Mouse (Mus musculus) CH12.LX (cell line): ENCODE measurements around the gene Sh2d1b2. TPM values are rescaled to one million over a fixed set of nuclear protein-coding genes. Genes with fewer than 3 reads are reported as not detected.

ENCODE experiments used
- DNase-seq: peaks from one replicate; pipeline ENCODE4 v3.0.0-alpha.2; 2013; ENCODE audit errors: extremely low read depth
- H3K27ac ChIP-seq: 2 replicates; pipeline ENCODE4 v1.5.1; 2012; ENCODE audit warnings: low read depth, mild to moderate bottlenecking, control low read depth, moderate library complexity; ENCODE audit not compliant: insufficient read depth
- H3K27me3 ChIP-seq: replicated peaks from 2 replicates; pipeline ENCODE3; 2012; ENCODE audit warnings: inconsistent platforms
- H3K36me3 ChIP-seq, 2 experiments: replicated peaks in 1 of 2; 2 replicates each; pipeline versions ENCODE3 to v1.6.1; 2012; ENCODE audit warnings: inconsistent platforms in 1 of 2, low read length in 1 of 2, mild to moderate bottlenecking in 1 of 2, mixed read lengths in 1 of 2, moderate library complexity in 1 of 2; ENCODE audit not compliant: control insufficient read depth in 1 of 2, insufficient read depth in 1 of 2
- H3K4me1 ChIP-seq, 2 experiments: 2 replicates each; pipeline ENCODE4 v1.6.1; 2012; ENCODE audit warnings: inconsistent platforms in 1 of 2, moderate library complexity in 1 of 2; ENCODE audit not compliant: insufficient read depth in 2 of 2, control insufficient read depth in 1 of 2
- H3K4me2 ChIP-seq: 2 replicates; pipeline ENCODE4 v1.6.1; 2012; ENCODE audit warnings: low read depth, mild to moderate bottlenecking, control low read depth; ENCODE audit not compliant: poor library complexity, insufficient read depth, severe bottlenecking
- H3K4me3 ChIP-seq, 3 experiments: fragments of 150-350 bp in 1 of 3; sonication (generic) in 1 of 3; replicated peaks in 1 of 3; 2 replicates each; pipeline versions ENCODE3 to v1.5.1; 2011 to 2012; ENCODE audit warnings: low read depth in 2 of 3, low read length in 2 of 3, mild to moderate bottlenecking in 2 of 3, moderate library complexity in 2 of 3, control low read depth in 1 of 3, improper control_type of control experiment in 1 of 3, inconsistent platforms in 1 of 3, mixed read lengths in 1 of 3; ENCODE audit not compliant: poor library complexity in 1 of 3
- H3K79me2 ChIP-seq: replicated peaks from 2 replicates; pipeline ENCODE4 v1.6.1; 2012; ENCODE audit warnings: mild to moderate bottlenecking, moderate library complexity; ENCODE audit not compliant: control insufficient read depth, poor library complexity, insufficient read depth, severe bottlenecking; ENCODE audit errors: extremely low read depth
- H3K9ac ChIP-seq: 2 replicates; pipeline ENCODE4 v1.6.1; 2012; ENCODE audit warnings: low read depth, mild to moderate bottlenecking, control low read depth, moderate library complexity; ENCODE audit not compliant: insufficient read depth
- H3K9me3 ChIP-seq: replicated peaks from 2 replicates; pipeline ENCODE3; 2012; ENCODE audit warnings: low read length, inconsistent platforms, mixed read lengths
- BHLHE40 ChIP-seq: IDR thresholded peaks from 2 replicates; pipeline ENCODE4 v1.6.1; 2011; ENCODE audit warnings: mild to moderate bottlenecking, low read depth, low read length, improper control_type of control experiment
- CTCF ChIP-seq, 2 experiments: IDR thresholded peaks in 1 of 2; conservative IDR thresholded peaks in 1 of 2; 2 replicates each; pipeline ENCODE4 v1.5.1; 2011 to 2012; ENCODE audit warnings: low read depth in 2 of 2, low read length in 2 of 2, improper control_type of control experiment in 1 of 2, inconsistent platforms in 1 of 2, mild to moderate bottlenecking in 1 of 2, moderate library complexity in 1 of 2
- E2F4 ChIP-seq: IDR thresholded peaks from 2 replicates; pipeline ENCODE4 v1.6.1; 2011; ENCODE audit warnings: low read depth, low read length, improper control_type of control experiment; ENCODE audit not compliant: insufficient replicate concordance
- ETS1 ChIP-seq: conservative IDR thresholded peaks from 2 replicates; pipeline ENCODE4 v1.6.1; 2012; ENCODE audit warnings: low read depth, mild to moderate bottlenecking, inconsistent platforms, low read length, improper control_type of control experiment, moderate library complexity
- IRF4 ChIP-seq: IDR thresholded peaks from 2 replicates; pipeline ENCODE4 v1.6.1; 2014; ENCODE audit warnings: low read depth, mild to moderate bottlenecking, inconsistent platforms, low read length, improper control_type of control experiment
- JUND ChIP-seq: conservative IDR thresholded peaks from 2 replicates; pipeline ENCODE4 v1.6.1; 2011; ENCODE audit warnings: low read depth, low read length, improper control_type of control experiment
- MAX ChIP-seq: IDR thresholded peaks from 2 replicates; pipeline ENCODE4 v1.6.1; 2011; ENCODE audit warnings: low read length, improper control_type of control experiment
- MEF2A ChIP-seq: IDR thresholded peaks from 2 replicates; pipeline ENCODE4 v1.6.1; 2014; ENCODE audit warnings: low read depth, mild to moderate bottlenecking, inconsistent platforms, low read length, improper control_type of control experiment, borderline replicate concordance
- MXI1 ChIP-seq: IDR thresholded peaks from 2 replicates; pipeline ENCODE4 v1.6.1; 2011; ENCODE audit warnings: mild to moderate bottlenecking, low read depth, low read length, improper control_type of control experiment
- MYC ChIP-seq: IDR thresholded peaks from 2 replicates; pipeline ENCODE4 v1.6.1; 2011; ENCODE audit warnings: low read depth, mild to moderate bottlenecking, improper control_type of control experiment, low read length
- NRF1 ChIP-seq: IDR thresholded peaks from 2 replicates; pipeline ENCODE4 v1.6.1; 2014; ENCODE audit warnings: low read depth, mild to moderate bottlenecking, inconsistent platforms, low read length, improper control_type of control experiment, moderate library complexity
- POLR2AphosphoS2 ChIP-seq: IDR thresholded peaks from 2 replicates; pipeline ENCODE4 v1.6.1; 2011; ENCODE audit warnings: low read depth, low read length, improper control_type of control experiment
- RAD21 ChIP-seq: IDR thresholded peaks from 2 replicates; pipeline ENCODE4 v1.6.1; 2011; ENCODE audit warnings: low read depth, mild to moderate bottlenecking, low read length, improper control_type of control experiment, moderate library complexity
- RCOR1 ChIP-seq: conservative IDR thresholded peaks from 2 replicates; pipeline ENCODE4 v1.6.1; 2012; ENCODE audit warnings: low read depth, mild to moderate bottlenecking, inconsistent platforms, low read length, improper control_type of control experiment
- SIN3A ChIP-seq: IDR thresholded peaks from 2 replicates; pipeline ENCODE4 v1.6.1; 2012; ENCODE audit warnings: low read length, improper control_type of control experiment, inconsistent platforms
- SMC3 ChIP-seq: IDR thresholded peaks from 2 replicates; pipeline ENCODE4 v1.6.1; 2011; ENCODE audit warnings: low read depth, low read length, improper control_type of control experiment
- TCF12 ChIP-seq: IDR thresholded peaks from 2 replicates; pipeline ENCODE4 v1.6.1; 2014; ENCODE audit warnings: low read depth, mild to moderate bottlenecking, inconsistent platforms, low read length, improper control_type of control experiment
- ZMIZ1 ChIP-seq: IDR thresholded peaks from 2 replicates; pipeline ENCODE4 v1.6.1; 2012; ENCODE audit warnings: low read depth, mild to moderate bottlenecking, inconsistent platforms, low read length, improper control_type of control experiment
- ZNF384 ChIP-seq: IDR thresholded peaks from 2 replicates; pipeline ENCODE4 v1.6.1; 2012; ENCODE audit warnings: low read depth, low read length, improper control_type of control experiment, inconsistent platforms
- dilution Hi-C: fragments of 300-500 bp; cut with MboI; formaldehyde crosslinking; loops from 2 replicates; pipeline ENCODE4 v1.14.3; 2020; ENCODE audit warnings: low sequenced_read_pairs; ENCODE audit not compliant: extremely low pct_unique_long_range_greater_than_20kb, extremely low pct_ligation_motif_present
- in situ Hi-C: fragments of 300-500 bp; cut with MboI; formaldehyde crosslinking; loops from 3 replicates; pipeline ENCODE4 v1.14.3; 2019; ENCODE audit warnings: low sequenced_read_pairs, low pct_ligation_motif_present, low pct_unique_long_range_greater_than_20kb, mixed read lengths
- polyA plus RNA-seq: library from polyadenylated mRNA; unstranded; fragments of >175 nt; gene quantifications from 2 replicates; pipeline ENCODE4 v1.2.1, GENCODE M21; 2012; ENCODE audit warnings: low read depth; ENCODE audit not compliant: insufficient read length
- total RNA-seq, 2 experiments: library from RNA; depleted of rRNA; stranded (reverse); fragments of 300-350 nt in 1 of 2; fragments of >200 nt in 1 of 2; gene quantifications; 2 replicates each; pipeline ENCODE4 v1.2.3; 2012 to 2014

The Sh2d1b2 gene
- total and polyA plus RNA-seq, 3 experiments: 0.47 to 1.1 TPM; not detected in 1

- H3K27me3 ChIP-seq: no peaks in the 10 kb centered on the region
- H3K9ac ChIP-seq: no peak overlapping the region
- H3K4me1 ChIP-seq: no peaks in the 10 kb centered on the region
- H3K4me2 ChIP-seq: no peak overlapping the region
- dilution Hi-C loops (no loop called here), in situ Hi-C loops (no loop called here)
- no peak for DNase-seq
- H3K9me3 ChIP-seq: no peaks in the 10 kb centered on the region
- no peak overlapping the region for H3K27ac ChIP-seq
- no peak overlapping the region for H3K4me3 ChIP-seq
- peaks cover 49 to 93% of the 10 kb centered on the region in 2 experiments for H3K36me3 ChIP-seq
- no peaks in the 10 kb centered on the region for H3K79me2 ChIP-seq
- TF ChIP-seq ZNF384 (no peak), TCF12 (no peak), RCOR1 (no peak), POLR2AphosphoS2 (no peak), RAD21 (no peak), IRF4 (no peak)
Observed at GRCm38 (mm10) chr1:170196211-170196610, 36.3 kb upstream of the Sh2d1b2 start.

- peak; percentile 35 for DNase-seq
- TF ChIP-seq CTCF (conservative IDR thresholded peaks at IDR 0.05 in 1 of 2, IDR thresholded peaks at IDR 0.05 in 1 of 2; ENCODE audit: low read depth in 2 of 2, low read length in 2 of 2): peak in 1 of 2 experiments; percentile 62; a peak in 2 of 4 replicates
- TF ChIP-seq MEF2A: no peak
- peak; percentile 56 for TF ChIP-seq RAD21
- no peak for TF ChIP-seq E2F4
- peak; percentile 44 for TF ChIP-seq SMC3
- in situ Hi-C loops: no loop called here
Observed at GRCm38 (mm10) chr1:170200379-170200778, 32.2 kb upstream of the Sh2d1b2 start.

GRCm38 (mm10) chr1:170206395-170206794, 26.2 kb upstream of the Sh2d1b2 start:
- H3K4me1 ChIP-seq: 0 out of 4 replicates have a peak, but pooled peaks cover 0 to 3% of the 10 kb centered on the region in 2 experiments
- H3K9ac ChIP-seq: no peak overlapping the region
- in situ Hi-C loops: no loop called here
- dilution Hi-C loops: no loop called here
- H3K36me3 ChIP-seq: peaks cover 50 to 85% of the 10 kb centered on the region in 2 experiments
- no peak for TF ChIP-seq JUND
- TF ChIP-seq SMC3: no peak
- no peak for TF ChIP-seq ZMIZ1
- TF ChIP-seq MYC: no peak
- TF ChIP-seq SIN3A: no peak
- TF ChIP-seq TCF12: no peak
- TF ChIP-seq RAD21: no peak
- TF ChIP-seq MAX: no peak
- TF ChIP-seq NRF1: no peak
- TF ChIP-seq BHLHE40: no peak
- no peak for TF ChIP-seq E2F4
- no peak for TF ChIP-seq CTCF (conservative IDR thresholded peaks at IDR 0.05 in 1 of 2, IDR thresholded peaks at IDR 0.05 in 1 of 2; ENCODE audit: low read depth in 2 of 2, low read length in 2 of 2)
- TF ChIP-seq MXI1: no peak
- TF ChIP-seq POLR2AphosphoS2: no peak
- no peak for TF ChIP-seq RCOR1
- TF ChIP-seq ETS1: no peak
- TF ChIP-seq, all 38 proteins: peak for 0
- DNase-seq: no peak
- H3K27me3 ChIP-seq: no peaks in the 10 kb centered on the region
- H3K4me2 ChIP-seq: no peak overlapping the region
- H3K9me3 ChIP-seq: no peaks in the 10 kb centered on the region
- H3K27ac ChIP-seq: no peak overlapping the region
- H3K4me3 ChIP-seq: no peak overlapping the region
- peaks cover 8% of the 10 kb centered on the region for H3K79me2 ChIP-seq

More at GRCm38 (mm10) chr1:170200379-170200778, 32.2 kb upstream of the Sh2d1b2 start:
- no peak overlapping the region for H3K4me3 ChIP-seq
- H3K36me3 ChIP-seq: peaks cover 44 to 86% of the 10 kb centered on the region in 2 experiments
- H3K9ac ChIP-seq: no peak overlapping the region
- dilution Hi-C loops: no loop called here
- H3K79me2 ChIP-seq: no peaks in the 10 kb centered on the region
- H3K4me1 ChIP-seq: 0 out of 4 replicates have a peak, but pooled peaks cover 0 to 3% of the 10 kb centered on the region in 2 experiments
- H3K9me3 ChIP-seq: no peaks in the 10 kb centered on the region
- H3K27ac ChIP-seq: no peak overlapping the region
- H3K27me3 ChIP-seq: no peaks in the 10 kb centered on the region
- H3K4me2 ChIP-seq: no peak overlapping the region
